Mouse (Mus musculus) WW6 (cell line): ENCODE measurements at regions not wholly inside any gene's neighbourhood (a gene's known extent, or its start where the extent isn't known, plus 50 kb on each side); places are given as distances from the start of the nearest gene placed in this dataset.

ENCODE experiments used
- DNase-seq: peaks from one replicate; pipeline ENCODE4 v3.0.0-alpha.2; 2013; ENCODE audit warnings: low read depth, low spot score

DNA sequence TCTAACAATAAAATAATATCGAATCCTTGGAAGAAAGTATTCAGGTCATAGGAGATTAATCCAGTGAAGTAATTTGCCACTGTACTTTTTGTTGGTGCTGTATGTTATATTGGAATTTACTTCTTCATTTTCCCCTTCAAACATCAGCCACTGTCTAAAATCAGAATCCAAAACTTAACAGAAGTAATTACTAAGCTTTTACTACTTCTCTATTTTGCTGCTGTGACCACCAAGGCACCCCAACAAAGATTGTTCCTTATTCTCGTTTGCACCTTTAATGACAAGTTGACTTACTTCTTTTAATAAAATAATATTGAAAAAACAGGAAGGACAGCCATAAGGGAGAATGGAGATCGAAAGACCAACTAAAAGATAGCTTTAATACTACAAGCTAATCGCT lies 1130.1 kb upstream of the Cited2 start:
- no peak for DNase-seq

- no peak for DNase-seq
Observed at GRCm38 (mm10) chr10:16600041-16600440, 1123.0 kb upstream of the Cited2 start.

DNA sequence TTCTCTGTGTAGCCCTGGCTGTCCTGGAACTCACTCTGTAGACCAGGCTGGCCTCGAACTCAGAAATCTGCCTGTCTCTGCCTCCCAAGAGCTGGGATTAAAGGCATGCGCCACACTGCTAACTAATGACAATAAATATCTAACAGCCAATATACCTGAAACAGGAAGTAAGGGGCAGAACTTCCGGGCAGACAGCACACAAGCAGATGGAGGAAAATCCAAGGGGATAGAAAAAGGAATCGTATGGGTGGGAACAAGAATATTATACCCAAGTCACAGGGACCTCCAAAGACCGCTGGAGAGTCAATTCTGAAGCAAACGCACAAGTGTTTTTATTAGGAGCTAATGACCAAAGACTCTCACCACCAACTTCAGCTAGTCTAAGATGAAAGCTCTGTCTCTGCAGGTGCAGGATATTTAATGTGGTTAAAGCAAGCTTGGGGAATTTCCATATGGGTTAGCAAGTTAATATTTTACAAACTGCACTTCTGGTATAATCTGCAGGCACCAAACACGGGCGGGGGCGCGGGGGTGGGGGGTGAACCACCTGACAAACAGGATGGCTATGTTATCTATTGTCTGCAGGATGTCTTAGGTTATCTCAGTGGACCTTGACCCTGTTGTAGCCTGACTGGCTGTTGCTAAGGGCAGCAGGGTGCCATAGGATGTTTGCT lies 1122.3 kb upstream of the Cited2 start:
- DNase-seq = no peak

DNA sequence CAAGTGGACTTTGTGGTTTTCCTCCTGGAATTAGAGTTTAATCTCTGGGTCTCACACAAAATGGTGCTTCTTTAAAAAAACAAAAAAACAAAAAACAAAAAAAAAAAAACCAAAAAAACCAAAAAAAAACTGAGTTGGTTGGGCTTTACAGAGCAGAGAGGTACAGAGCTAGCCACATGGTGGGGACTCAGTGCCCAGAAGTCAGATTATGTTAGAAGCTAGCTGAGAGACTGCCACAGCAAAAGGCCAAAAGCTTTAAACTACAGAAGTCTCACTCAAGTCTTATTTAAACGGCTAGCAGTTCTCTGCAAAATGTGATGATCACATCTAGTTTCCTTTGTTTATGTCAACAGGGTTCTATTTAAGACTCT lies 1121.8 kb upstream of the Cited2 start:
- DNase-seq = no peak

GRCm38 (mm10) chr10:16608339-16608738 lies 1114.7 kb upstream of the Cited2 start:
- no peak for DNase-seq

GRCm38 (mm10) chr10:16618752-16619151 lies 1104.3 kb upstream of the Cited2 start:
- DNase-seq = no peak

GRCm38 (mm10) chr10:16619584-16619983 lies 1103.4 kb upstream of the Cited2 start:
- no peak for DNase-seq

- no peak for DNase-seq
Observed at GRCm38 (mm10) chr10:16620804-16621559, 1102.0 kb upstream of the Cited2 start.

- DNase-seq = no peak
Observed at GRCm38 (mm10) chr10:16622821-16623220, 1100.2 kb upstream of the Cited2 start.

GRCm38 (mm10) chr10:16633236-16633635 lies 1089.8 kb upstream of the Cited2 start:
- DNase-seq = no peak

DNA sequence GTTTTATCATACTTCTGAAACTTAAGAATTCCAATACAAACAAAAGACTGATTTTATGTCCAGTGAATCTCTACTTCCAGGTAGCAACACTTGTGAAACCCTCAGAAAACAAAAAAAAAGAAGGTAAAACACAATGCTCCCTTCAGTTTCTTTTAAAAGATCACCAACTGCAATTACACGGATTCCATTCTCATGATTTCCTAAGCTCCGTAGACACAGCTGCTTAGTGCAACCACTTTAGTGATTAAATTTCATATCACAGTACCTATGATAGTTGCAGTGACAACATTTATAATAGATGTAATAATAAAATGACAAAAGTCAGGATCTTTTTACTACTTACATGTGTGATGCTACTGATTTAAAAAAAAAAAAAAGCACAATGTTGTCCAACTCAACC lies 1087.6 kb upstream of the Cited2 start:
- no peak for DNase-seq

- DNase-seq = no peak
Observed at GRCm38 (mm10) chr10:16637006-16637405, 1086.0 kb upstream of the Cited2 start.

DNA sequence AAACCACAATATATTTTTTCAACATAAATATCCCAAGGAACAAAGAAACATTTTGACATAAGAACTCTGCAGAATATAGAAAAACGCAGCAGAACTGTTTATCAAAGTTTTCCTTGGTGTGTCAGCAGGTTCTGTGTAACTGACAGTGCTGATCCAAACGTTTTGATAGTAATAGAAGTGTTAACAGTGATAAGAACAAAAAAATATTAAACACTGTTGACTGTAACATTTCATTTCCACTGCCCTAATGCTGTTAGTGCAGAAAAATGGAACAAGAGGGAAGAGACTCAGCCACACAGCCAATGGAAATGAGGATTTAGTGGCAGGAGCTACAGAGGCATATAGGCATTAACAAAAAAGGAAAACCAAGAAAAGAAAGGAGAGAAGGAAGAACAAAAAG lies 1084.9 kb upstream of the Cited2 start:
- DNase-seq = no peak

- DNase-seq = no peak
Observed at GRCm38 (mm10) chr10:16640136-16640535, 1082.9 kb upstream of the Cited2 start.

GRCm38 (mm10) chr10:16650120-16650519 lies 1072.9 kb upstream of the Cited2 start:
- DNase-seq = no peak

- no peak for DNase-seq
Observed at GRCm38 (mm10) chr10:16652450-16652849, 1070.6 kb upstream of the Cited2 start.

- DNase-seq = no peak
Observed at GRCm38 (mm10) chr10:16664483-16664882, 1058.5 kb upstream of the Cited2 start.

GRCm38 (mm10) chr10:16670286-16670685 lies 1052.7 kb upstream of the Cited2 start:
- no peak for DNase-seq

GRCm38 (mm10) chr10:16681001-16681400 lies 1042.0 kb upstream of the Cited2 start:
- no peak for DNase-seq

DNA sequence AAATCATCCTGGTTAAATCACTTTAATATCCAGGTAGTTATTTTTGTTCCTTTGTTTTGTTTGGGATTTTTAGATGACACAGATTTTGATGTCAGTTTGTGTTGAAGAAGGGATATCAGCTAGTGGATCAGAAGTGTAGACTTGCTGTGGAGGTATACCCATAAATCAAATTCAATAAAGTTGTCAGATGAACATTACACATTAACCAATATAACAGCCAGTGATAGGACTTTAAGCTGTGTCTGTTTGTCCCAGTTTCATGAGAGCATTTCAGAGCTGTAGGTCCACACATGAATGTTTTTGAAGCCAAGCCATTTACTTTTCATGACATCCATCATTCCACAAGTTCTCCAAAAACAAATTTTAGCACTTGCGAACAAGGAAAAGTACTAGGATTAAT lies 1037.7 kb upstream of the Cited2 start:
- DNase-seq = no peak

DNA sequence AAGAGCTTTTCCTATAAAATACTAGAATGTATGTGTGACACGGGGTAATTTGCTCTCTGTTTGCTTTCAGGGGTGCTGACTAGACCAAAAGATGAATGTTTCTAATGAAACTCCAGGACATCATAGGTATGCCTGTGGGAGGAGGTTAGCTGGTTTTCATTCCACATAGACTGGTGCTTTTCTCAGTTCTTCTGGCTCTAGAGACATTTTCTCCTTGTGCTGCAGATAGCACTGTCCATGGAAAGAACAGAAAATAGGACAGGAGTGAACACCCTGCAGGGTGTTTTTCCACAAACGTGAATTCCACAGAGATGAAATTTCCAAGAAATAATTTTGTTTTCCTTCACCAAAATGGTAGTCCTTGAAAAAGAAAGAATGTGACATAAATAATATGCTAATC lies 1016.0 kb upstream of the Cited2 start:
- DNase-seq = no peak

GRCm38 (mm10) chr10:16713143-16713542 lies 1009.9 kb upstream of the Cited2 start:
- no peak for DNase-seq

- no peak for DNase-seq
Observed at GRCm38 (mm10) chr10:16714065-16714464, 1009.0 kb upstream of the Cited2 start.
